Mouse (Mus musculus) adrenal gland, postnatal 4 days (tissue): Measurements from ENCODE around the gene Ergic1. TPM values are rescaled to one million over a fixed set of nuclear protein-coding genes. Genes with fewer than 3 reads are reported as not detected.

Experiments
- DNase-seq, 2 experiments: peaks; one replicate each; pipeline ENCODE4 v3.0.0; 2021 to 2022; ENCODE audit warnings: low spot score in 2 of 2, mixed read lengths in 2 of 2
- total RNA-seq, 2 experiments: library from RNA; stranded (reverse); gene quantifications; 2 replicates each; pipeline ENCODE4 v1.2.3; 2021

Gene Ergic1
- total RNA-seq, 2 experiments from 2014 or later, result 158 to 164 TPM

DNA sequence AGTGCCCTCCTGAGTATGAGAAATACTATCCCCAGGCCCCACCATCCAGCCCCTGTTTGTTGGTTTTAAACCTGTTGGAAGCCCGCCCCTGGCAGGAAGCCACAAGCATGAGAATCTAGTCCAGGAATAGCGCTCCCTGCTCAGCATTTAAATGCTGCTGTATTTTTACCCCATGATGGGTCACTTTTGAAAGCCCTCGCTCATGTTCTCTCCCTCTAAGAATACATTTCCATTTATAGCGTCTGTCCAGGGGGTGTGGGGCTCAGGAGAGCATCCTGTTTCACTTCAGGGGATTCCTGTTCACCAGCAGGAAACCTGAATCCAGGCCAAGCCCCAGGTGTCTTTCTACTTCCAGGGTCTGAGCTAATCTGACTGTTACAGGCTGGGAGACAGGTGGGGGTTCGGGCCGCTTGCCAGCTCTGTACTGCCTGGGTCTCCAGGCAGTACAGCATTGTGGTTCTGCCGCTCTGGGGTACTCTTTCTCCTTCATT is 34.9 kb downstream of the Ergic1 start:
- DNase-seq, result no peak

- DNase-seq, result no peak
These were observed 35.7 kb downstream of the Ergic1 start for GRCm38 (mm10) chr17:26596856-26597481.

DNA sequence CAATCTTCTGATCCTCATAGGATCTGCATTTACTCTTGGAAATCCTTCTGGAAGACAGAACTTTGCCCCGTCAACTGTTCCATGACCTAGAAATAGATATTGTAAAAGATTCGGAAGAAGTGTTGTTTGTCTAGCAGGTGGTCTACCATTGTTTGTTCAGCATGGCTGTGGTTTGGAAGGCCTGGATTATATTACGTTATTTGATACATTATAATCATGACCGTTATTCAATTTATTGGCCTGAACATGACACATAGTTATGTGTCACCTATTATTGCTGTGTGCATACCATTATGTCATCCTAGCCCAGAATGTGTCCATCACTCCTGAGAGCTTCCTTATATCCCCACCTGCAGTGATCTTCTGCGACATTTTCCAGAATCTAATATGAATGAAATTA is 37.6 kb downstream of the Ergic1 start:
- no peak for DNase-seq

GRCm38 (mm10) chr17:26600913-26601447 is 39.7 kb downstream of the Ergic1 start:
- no peak for DNase-seq

GRCm38 (mm10) chr17:26601514-26601913 is 40.2 kb downstream of the Ergic1 start:
- DNase-seq, result no peak

GRCm38 (mm10) chr17:26601926-26602325 is 40.6 kb downstream of the Ergic1 start:
- no peak for DNase-seq

DNA sequence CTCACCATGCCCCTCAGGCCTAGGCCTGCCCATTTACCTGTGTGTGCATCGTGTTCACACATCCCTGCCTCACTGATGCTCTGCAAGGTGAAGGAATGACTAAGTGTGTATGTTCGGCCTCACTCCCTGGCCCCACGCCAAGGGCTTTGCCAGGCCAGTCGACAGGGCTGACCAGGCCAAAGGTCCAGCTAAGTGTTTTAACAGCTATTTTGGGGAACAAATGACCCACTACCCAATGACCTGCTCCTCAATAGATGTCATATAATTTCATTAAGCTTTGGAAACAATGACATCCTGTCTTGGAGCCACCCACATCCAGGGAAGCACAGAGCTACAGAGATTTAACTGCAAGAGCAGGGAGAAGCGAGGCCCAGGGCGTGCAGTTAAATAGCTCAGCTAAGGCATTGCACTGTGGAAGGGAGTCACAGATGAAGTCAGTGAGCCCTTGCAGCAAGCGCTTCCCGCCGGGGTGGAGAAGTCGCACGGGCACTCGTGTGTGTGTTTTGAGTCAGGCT is 41.1 kb downstream of the Ergic1 start:
- no peak for DNase-seq

GRCm38 (mm10) chr17:26603311-26603710 is 42.0 kb downstream of the Ergic1 start:
- DNase-seq, result no peak

- DNase-seq, result no peak
These were observed 44.3 kb downstream of the Ergic1 start for GRCm38 (mm10) chr17:26605636-26606035.

DNA sequence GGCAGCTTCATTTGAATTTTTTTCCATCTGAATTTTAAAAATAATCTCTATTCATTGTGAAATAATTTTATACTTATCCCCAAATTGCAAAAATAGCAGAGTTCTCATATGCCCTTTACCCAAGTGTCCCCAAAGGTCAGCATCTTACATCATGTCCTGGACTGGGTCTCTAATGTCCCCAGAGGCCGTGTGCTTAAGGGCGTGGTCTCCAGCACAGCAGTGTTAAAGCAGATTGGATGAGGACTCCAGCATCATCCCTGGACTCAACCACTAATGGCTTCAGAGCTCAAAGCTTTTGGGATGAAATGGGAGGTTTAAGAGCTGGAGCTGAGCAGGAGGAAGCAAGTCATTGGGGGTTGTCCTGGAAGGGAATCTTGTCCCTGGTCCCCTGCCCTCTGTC is 45.2 kb downstream of the Ergic1 start:
- DNase-seq, result no peak

DNA sequence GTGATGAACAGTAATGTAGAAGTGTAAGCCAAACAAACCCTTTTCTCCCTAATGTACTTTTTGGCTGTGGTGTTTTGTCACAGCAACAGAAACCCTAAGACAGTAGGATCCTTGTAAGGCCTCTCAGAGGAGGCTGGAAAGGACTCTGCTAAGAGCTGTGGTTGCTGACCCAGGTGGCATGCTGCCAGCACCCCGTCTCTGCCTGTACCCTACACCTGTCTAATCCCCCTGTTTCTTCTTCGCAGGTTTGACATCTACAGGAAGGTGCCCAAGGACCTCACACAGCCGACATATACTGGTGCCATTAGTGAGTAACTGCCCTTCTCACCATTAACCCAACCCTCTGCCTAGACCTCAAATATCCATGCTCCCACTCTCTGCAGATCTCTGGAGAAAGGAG is 47.1 kb downstream of the Ergic1 start:
- DNase-seq, result no peak

- DNase-seq, result no peak
These were observed 47.6 kb downstream of the Ergic1 start for GRCm38 (mm10) chr17:26608877-26609276.

GRCm38 (mm10) chr17:26609820-26610219 is 48.5 kb downstream of the Ergic1 start:
- DNase-seq, result no peak

- no peak for DNase-seq
These were observed 50.0 kb downstream of the Ergic1 start for GRCm38 (mm10) chr17:26611328-26611727.

DNA sequence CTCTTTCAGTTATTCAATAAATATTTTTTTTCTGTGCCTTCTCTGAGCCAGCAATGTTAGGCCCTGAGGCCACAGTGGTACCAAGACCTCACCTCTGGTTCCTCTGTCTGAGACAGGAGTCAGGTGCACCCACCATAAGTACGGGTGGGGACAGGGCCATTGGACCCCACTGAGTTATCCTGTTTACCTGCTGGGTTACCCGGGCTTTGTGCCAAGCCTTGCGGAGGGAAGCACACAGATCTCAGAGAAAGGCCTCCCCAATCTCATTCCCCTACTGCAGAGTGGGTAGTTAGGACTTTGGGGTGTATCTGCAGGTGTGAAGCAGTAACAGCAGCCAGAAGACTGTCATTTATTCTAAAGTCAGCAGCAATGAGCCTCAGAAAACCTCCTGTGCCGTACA is 50.6 kb downstream of the Ergic1 start:
- no peak for DNase-seq

DNA sequence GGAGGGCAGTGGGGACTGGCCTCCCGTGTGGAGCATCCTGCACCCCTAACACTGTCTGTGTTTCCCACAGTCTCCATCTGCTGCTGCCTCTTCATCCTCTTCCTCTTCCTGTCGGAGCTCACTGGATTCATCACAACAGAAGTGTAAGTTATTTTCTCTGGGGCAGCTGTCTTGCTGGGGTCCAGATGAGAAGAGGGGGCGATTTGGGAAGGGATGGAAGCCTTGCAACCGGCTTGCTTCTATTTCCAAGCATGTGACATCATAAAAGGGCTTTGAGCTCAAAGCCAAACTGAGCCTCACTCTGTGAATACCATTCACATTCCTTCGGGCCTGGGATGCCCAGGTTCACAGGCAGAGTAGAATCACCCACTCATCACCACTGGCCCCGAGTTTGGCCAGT is 53.0 kb downstream of the Ergic1 start:
- DNase-seq, result no peak

- DNase-seq, result no peak
These were observed 53.6 kb downstream of the Ergic1 start for GRCm38 (mm10) chr17:26614708-26615486.

- no peak for DNase-seq
These were observed 55.4 kb downstream of the Ergic1 start for GRCm38 (mm10) chr17:26616696-26617095.

GRCm38 (mm10) chr17:26618498-26618897 is 57.2 kb downstream of the Ergic1 start:
- DNase-seq, result no peak

- DNase-seq, result no peak
These were observed 58.3 kb downstream of the Ergic1 start for GRCm38 (mm10) chr17:26619577-26619976.

- DNase-seq, result no peak
These were observed 59.0 kb downstream of the Ergic1 start for GRCm38 (mm10) chr17:26620292-26620691.
